Mouse (Mus musculus) stomach, postnatal 0 days (tissue): Measurements from ENCODE around the gene 1700017B05Rik.

Experiments used
- CTCF ChIP-seq: IDR thresholded peaks from 2 replicates; pipeline ENCODE4 v1.5.1; 2016; ENCODE audit warnings: antibody characterized with exemption, low read depth, mild to moderate bottlenecking, moderate library complexity
- EP300 ChIP-seq: optimal IDR thresholded peaks from 2 replicates; pipeline ENCODE3; 2016; ENCODE audit warnings: antibody characterized with exemption

DNA sequence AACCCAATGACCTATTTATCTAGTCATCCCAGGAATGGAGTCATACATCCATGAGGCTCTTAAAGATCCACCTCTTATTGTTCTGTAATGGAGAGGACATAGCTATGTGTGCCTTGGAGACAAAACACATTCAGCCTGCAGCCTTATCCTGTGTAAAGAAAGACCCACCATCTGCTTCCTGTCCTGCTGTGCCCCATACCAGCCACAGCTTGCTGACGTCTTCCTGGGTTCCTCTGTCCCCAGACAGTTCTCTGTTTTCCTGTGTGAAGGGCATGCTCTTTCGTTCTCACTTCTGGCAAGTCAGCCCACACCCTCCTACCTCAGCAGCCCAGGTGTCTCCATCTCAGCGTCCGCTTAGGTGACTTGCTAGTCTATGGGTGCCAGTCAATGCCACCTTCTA, 15.9 kb upstream of the 1700017B05Rik start:
- TF ChIP-seq CTCF (no peak), EP300 (no peak)
